Mouse (Mus musculus) lung, postnatal 0 days (tissue): ENCODE measurements at regions not wholly inside any gene's neighbourhood (a gene's known extent, or its start where the extent isn't known, plus 50 kb on each side); places are given as distances from the start of the nearest gene placed in this dataset.

ENCODE experiments used
- ATAC-seq: fragments of 200-750 bp; cut with Nextera tagmentation; 2 replicates; pipeline ENCODE4 v1.8.0; 2017; ENCODE audit warnings: moderate library complexity
- DNase-seq: peaks from one replicate; pipeline ENCODE4 v3.0.0-alpha.2; 2016; ENCODE audit warnings: low spot score
- H3K27ac ChIP-seq: fragments of 300-500 bp; sonication (generic); 2 replicates; pipeline ENCODE4 v1.5.1; 2014; ENCODE audit warnings: antibody characterized with exemption, mild to moderate bottlenecking, low read length, mixed read lengths
- H3K27me3 ChIP-seq: fragments of 300-500 bp; sonication (generic); replicated peaks from 2 replicates; pipeline ENCODE4 v1.6.1; 2014; ENCODE audit warnings: low read length, mixed read lengths; ENCODE audit not compliant: insufficient read depth
- H3K36me3 ChIP-seq: fragments of 300-500 bp; sonication (generic); 2 replicates; pipeline ENCODE4 v1.6.1; 2014; ENCODE audit warnings: low read length, mixed read lengths; ENCODE audit not compliant: insufficient read depth
- H3K4me1 ChIP-seq: fragments of 300-500 bp; sonication (generic); 2 replicates; pipeline ENCODE4 v1.6.1; 2014; ENCODE audit warnings: antibody characterized with exemption, low read depth, low read length, mixed read lengths; ENCODE audit not compliant: insufficient read depth
- H3K4me2 ChIP-seq: fragments of 300-500 bp; sonication (generic); replicated peaks from 2 replicates; pipeline ENCODE4 v1.6.1; 2014; ENCODE audit warnings: low read depth, mild to moderate bottlenecking, low read length, moderate library complexity, mixed read lengths
- H3K4me3 ChIP-seq: fragments of 300-500 bp; sonication (generic); 2 replicates; pipeline ENCODE4 v1.5.1; 2014; ENCODE audit warnings: low read depth, low read length
- H3K9ac ChIP-seq: fragments of 300-500 bp; sonication (generic); replicated peaks from 2 replicates; pipeline ENCODE4 v1.6.1; 2014; ENCODE audit warnings: low read depth, mild to moderate bottlenecking
- H3K9me3 ChIP-seq: fragments of 300-500 bp; sonication (generic); 2 replicates; pipeline ENCODE4 v1.6.1; 2016; ENCODE audit warnings: low read length, mixed read lengths
- CTCF ChIP-seq: IDR thresholded peaks from 2 replicates; pipeline ENCODE4 v1.5.1; 2016; ENCODE audit warnings: antibody characterized with exemption, mild to moderate bottlenecking
- EP300 ChIP-seq: IDR thresholded peaks from 2 replicates; pipeline ENCODE4 v1.6.1; 2016; ENCODE audit warnings: antibody characterized with exemption, mild to moderate bottlenecking, control low read depth
- WGBS: fragments of 180-500 bp; shearing (Covaris S2); extraction: QIAGEN DNeasy Blood & Tissue Kit; methylation state at CpG from one replicate; pipeline ENCODE4 v1.1.7; 2014; 5-methylcytosine and 5-hydroxymethylcytosine counted together

DNA sequence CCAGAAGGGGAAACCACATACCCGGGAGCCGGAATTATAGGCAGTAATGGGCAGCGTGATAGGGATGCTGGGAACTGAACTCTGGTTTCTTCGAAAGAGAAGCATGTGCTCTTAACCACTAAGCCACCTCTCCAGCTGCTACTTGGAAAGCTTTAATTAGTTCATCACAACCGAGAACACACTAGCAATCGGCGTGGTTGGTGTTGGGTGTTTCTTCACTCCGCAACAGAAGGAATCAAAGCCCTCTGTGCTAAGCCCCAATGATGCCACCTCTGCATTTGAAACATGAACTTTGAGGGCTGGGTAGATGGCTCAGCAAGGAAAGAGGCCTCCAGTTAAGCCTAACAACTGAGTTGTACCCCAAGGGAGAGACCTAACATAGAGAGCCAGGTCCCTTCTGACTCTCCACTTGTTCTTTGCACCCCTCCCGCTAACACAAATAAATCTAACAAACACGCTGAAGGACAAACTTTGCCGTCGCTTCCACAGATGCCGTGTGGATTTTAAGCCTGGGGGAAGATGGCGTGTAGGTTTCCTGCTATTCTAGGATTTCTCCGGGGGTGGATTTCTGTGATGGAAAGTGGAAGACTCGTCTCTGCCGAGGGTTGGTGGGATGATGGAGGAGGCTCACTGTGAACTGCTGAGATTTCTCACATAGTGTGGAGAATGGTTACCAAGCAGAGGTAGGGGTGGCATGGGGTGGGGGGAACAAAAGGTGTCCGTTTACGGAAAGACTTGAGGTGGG is 257.4 kb downstream of the Diras2 start:
- no peak for ATAC-seq
- Histone ChIP-seq H3K36me3 (no peaks in the 10 kb centered on the region), H3K27me3 (no peaks in the 10 kb centered on the region), H3K4me1 (no peaks in the 10 kb centered on the region), H3K27ac (no peak overlapping the region), H3K9ac (no peak overlapping the region), H3K9me3 (no peaks in the 10 kb centered on the region), H3K4me2 (no peak overlapping the region), H3K4me3 (no peak overlapping the region)
- 69% methylated on average over 19 of the region's 19 CpGs for WGBS
- TF ChIP-seq EP300 (no peak), CTCF (no peak)
- DNase-seq: no peak

DNA sequence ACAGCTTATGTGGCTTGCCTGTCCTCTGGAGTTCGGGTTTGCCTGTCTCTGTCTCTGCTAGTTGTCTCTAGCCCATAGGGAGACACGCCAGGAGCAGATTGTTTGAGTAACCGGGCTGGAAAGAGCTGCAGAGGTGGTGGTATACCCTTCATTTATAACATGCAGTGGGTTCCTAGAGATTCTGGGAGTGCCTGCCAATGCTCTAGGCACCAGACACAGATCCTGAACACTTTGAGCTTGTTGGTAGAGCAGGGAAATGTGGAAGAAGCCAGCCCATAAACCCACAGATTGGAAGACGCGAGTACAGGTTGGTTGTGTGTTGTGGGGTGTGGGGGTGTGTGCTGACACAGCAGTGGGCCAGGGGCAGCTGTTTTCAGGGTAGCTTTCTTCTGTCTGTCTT is 255.9 kb downstream of the Diras2 start:
- no peak overlapping the region for H3K27ac ChIP-seq
- no peak overlapping the region for H3K4me2 ChIP-seq
- ATAC-seq (no peak), DNase-seq (no peak)
- H3K36me3 ChIP-seq: no peaks in the 10 kb centered on the region
- no peak for TF ChIP-seq EP300
- TF ChIP-seq CTCF: no peak
- no peak overlapping the region for H3K9ac ChIP-seq
- no peaks in the 10 kb centered on the region for H3K4me1 ChIP-seq
- no peaks in the 10 kb centered on the region for H3K27me3 ChIP-seq
- H3K9me3 ChIP-seq: 0 out of 2 replicates have a peak, but pooled peaks cover 2% of the 10 kb centered on the region
- no peak overlapping the region for H3K4me3 ChIP-seq
- WGBS: 83% methylated on average over 5 of the region's 5 CpGs

DNA sequence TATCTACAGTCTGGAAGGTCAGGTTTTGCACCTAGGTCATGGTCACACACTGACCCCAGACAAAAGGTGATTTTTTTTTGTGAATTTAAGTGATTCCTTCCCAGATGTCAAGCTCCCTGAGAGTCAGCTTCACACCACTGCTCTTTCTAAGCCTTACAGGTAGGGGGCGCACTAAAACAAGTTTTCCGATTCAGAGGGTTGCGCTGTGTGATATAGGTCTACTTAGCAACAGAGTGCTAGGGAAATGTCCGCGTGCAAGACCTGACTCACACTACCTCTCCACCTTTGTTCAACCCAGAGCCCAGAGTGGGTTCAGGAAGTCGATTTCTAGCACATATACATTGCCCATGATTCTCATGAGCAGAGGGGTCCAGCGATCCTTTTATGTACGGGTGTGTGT is 255.4 kb downstream of the Diras2 start:
- ATAC-seq: peak; percentile 63
- Histone ChIP-seq H3K36me3 (no peaks in the 10 kb centered on the region), H3K27ac (no peak overlapping the region), H3K4me1 (no peaks in the 10 kb centered on the region), H3K4me2 (no peak overlapping the region), H3K4me3 (no peak overlapping the region), H3K9me3 (0 out of 2 replicates have a peak, but pooled peaks cover 2% of the 10 kb centered on the region), H3K27me3 (no peaks in the 10 kb centered on the region), H3K9ac (no peak overlapping the region)
- 6% methylated on average over 8 of the region's 8 CpGs for WGBS
- TF ChIP-seq CTCF: peak; percentile 87
- no peak for TF ChIP-seq EP300
- DNase-seq: peak; percentile 75

DNA sequence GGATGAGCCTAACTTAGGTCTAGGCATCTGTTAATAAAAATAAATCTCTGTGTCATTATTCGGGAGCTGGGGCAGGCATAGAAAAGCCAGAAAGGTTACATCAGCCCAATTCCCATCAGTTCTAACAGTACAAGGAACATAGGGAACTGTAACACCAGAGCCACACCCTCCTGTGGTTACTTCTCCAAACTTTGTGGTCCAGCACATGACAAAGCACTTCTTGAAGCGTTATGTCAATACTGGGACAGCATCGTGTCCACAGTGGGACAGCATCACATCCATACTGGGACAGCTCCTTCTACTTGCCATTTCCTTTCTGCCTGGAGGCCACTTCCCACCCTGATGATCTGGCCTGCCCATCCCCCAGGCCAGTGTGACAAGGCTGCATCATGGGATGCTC is 253.9 kb downstream of the Diras2 start:
- no peaks in the 10 kb centered on the region for H3K27me3 ChIP-seq
- no peak overlapping the region for H3K4me3 ChIP-seq
- TF ChIP-seq EP300 (no peak), CTCF (no peak)
- no peaks in the 10 kb centered on the region for H3K4me1 ChIP-seq
- H3K36me3 ChIP-seq: no peaks in the 10 kb centered on the region
- no peak overlapping the region for H3K9ac ChIP-seq
- no peak overlapping the region for H3K4me2 ChIP-seq
- no peak overlapping the region for H3K27ac ChIP-seq
- WGBS: 56% methylated on average over 3 of the region's 3 CpGs
- 0 out of 2 replicates have a peak, but pooled peaks cover 2% of the 10 kb centered on the region for H3K9me3 ChIP-seq
- DNase-seq (peak; percentile 11), ATAC-seq (no peak)

DNA sequence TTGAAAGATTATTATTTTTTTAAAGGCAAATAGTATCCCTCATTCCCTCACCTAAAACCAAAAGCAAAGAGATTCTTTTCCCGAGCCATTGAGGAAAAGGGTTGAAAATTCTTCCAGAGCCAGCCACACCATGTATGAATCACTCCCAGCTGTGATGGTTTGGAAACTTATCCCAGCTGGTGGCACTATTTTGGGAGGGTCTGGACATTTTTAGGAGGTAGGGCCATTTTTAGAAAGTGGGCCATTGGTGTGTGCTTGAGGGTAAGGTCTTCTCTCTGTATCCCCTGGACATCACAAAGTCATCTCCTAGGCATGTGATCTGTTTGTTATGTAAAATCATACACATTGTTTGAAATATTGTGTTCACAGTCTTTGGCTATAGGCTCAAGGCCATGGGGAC is 252.2 kb downstream of the Diras2 start:
- H3K27me3 ChIP-seq: no peaks in the 10 kb centered on the region
- WGBS: 90% methylated on average over 1 of the region's 1 CpGs

DNA sequence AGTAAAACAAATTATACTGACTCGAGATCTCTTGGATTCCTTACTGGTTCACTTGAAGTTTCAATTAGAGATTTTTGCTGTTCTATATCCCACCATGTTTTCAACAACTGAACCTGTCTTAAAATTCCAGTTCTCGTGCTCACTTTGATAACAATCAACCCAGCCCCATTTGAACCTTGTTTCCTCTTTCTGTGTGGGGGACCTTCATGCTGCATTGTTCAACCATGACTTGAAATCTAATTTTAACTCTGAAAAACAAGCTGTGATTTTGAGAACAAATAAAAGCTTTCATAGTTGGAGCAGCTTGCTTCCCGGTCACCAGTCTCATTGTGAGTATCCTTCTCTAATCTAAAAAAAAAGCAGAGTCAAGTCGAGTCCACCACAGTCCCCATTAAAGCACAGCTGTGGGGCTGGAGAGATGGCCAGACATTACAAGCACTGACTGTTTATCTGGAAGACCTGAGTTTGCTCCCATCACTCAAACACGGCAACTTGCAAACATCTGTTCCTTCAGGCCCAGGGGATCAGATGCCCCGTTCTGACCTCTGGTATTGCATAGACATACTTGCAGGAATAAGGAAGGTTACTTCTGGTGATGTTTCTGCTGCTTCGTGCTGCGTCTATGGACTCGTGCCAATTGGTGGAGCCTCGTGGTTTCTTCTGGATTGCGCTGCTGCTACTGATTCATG is 251.7 kb downstream of the Diras2 start:
- no peak overlapping the region for H3K4me3 ChIP-seq
- no peak overlapping the region for H3K4me2 ChIP-seq
- H3K27me3 ChIP-seq: no peaks in the 10 kb centered on the region
- no peak for TF ChIP-seq EP300
- TF ChIP-seq CTCF: no peak
- WGBS: 61% methylated on average over 11 of the region's 11 CpGs
- no peaks in the 10 kb centered on the region for H3K4me1 ChIP-seq
- no peaks in the 10 kb centered on the region for H3K36me3 ChIP-seq
- 0 out of 2 replicates have a peak, but pooled peaks cover 2% of the 10 kb centered on the region for H3K9me3 ChIP-seq
- DNase-seq (no peak), ATAC-seq (no peak)
- H3K27ac ChIP-seq: no peak overlapping the region
- H3K9ac ChIP-seq: no peak overlapping the region

More for the DNA sequence above, 252.2 kb downstream of the Diras2 start:
- H3K36me3 ChIP-seq: no peaks in the 10 kb centered on the region
- no peak overlapping the region for H3K9ac ChIP-seq
- H3K4me1 ChIP-seq: no peaks in the 10 kb centered on the region
- H3K4me3 ChIP-seq: no peak overlapping the region
- H3K4me2 ChIP-seq: no peak overlapping the region
- H3K9me3 ChIP-seq: 0 out of 2 replicates have a peak, but pooled peaks cover 2% of the 10 kb centered on the region
- no peak for DNase-seq
- no peak for TF ChIP-seq CTCF
- no peak for TF ChIP-seq EP300
- no peak overlapping the region for H3K27ac ChIP-seq
- no peak for ATAC-seq
